Mouse (Mus musculus): ENCODE results near the gene BC049730.

The BC049730 gene

DNA sequence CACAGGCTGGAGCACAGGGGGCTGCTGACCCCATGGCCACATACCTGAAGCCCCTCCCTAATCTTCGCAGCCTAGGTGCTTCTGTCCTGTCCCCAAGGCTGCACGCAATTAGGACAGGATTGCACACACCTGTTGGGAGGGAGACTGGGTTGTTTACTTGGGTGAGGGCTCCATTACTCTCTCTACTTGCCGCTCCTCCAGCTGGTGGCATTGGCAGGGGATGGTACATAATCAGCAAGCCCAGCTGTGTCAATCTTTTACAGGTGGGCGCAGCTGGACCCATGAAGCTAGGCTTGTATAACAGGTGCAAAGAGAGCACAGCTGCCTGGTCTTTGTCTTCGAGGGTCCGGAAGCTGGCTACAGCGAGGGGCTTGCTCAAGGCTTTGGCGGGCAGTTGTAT is 53.5 kb downstream of the BC049730 start:
- DNase-seq (ENCODE audit: low spot score in 2 of 2), result no peak

Measured in spleen, postnatal 4 days (tissue).